Mouse (Mus musculus) forebrain, embryonic 14.5 days (tissue): ENCODE measurements around the gene Impad1. TPM values are rescaled to one million over a fixed set of nuclear protein-coding genes. Genes with fewer than 3 reads are reported as not detected.
A peak's percentile ranks its signal among the peaks of the same experiment; 100 is the strongest.

Experiments
- ATAC-seq: fragments of 200-750 bp; cut with Nextera tagmentation; 2 replicates; pipeline ENCODE4 v1.8.0; 2017; ENCODE audit warnings: mild to moderate bottlenecking, moderate library complexity
- DNase-seq: peaks from one replicate; pipeline ENCODE4 v3.0.0-alpha.2; 2015; ENCODE audit warnings: low spot score
- H3K27ac ChIP-seq: fragments of 300-500 bp; sonication (generic); 2 replicates; pipeline ENCODE4 v1.5.1; 2014; ENCODE audit warnings: low read depth, mild to moderate bottlenecking, control low read depth, low read length, moderate library complexity
- H3K27me3 ChIP-seq: fragments of 300-500 bp; sonication (generic); replicated peaks from 2 replicates; pipeline ENCODE4 v1.6.1; 2014; ENCODE audit warnings: low read length, control low read depth, mixed read lengths; ENCODE audit not compliant: control insufficient read depth, insufficient read depth
- H3K36me3 ChIP-seq: fragments of 300-500 bp; sonication (generic); 2 replicates; pipeline ENCODE4 v1.6.1; 2014; ENCODE audit warnings: low read length, control low read depth; ENCODE audit not compliant: control insufficient read depth, insufficient read depth
- H3K4me1 ChIP-seq: fragments of 300-500 bp; sonication (generic); 2 replicates; pipeline ENCODE4 v1.6.1; 2014; ENCODE audit warnings: antibody characterized with exemption, low read length, control low read depth; ENCODE audit not compliant: control insufficient read depth, insufficient read depth
- H3K4me2 ChIP-seq: fragments of 300-500 bp; sonication (generic); 2 replicates; pipeline ENCODE4 v1.6.1; 2014; ENCODE audit warnings: mild to moderate bottlenecking, control low read depth, low read length
- H3K4me3 ChIP-seq: fragments of 300-500 bp; sonication (generic); 2 replicates; pipeline ENCODE4 v1.5.1; 2014; ENCODE audit warnings: low read depth, low read length, control low read depth
- H3K9ac ChIP-seq: fragments of 300-500 bp; sonication (generic); 2 replicates; pipeline ENCODE4 v1.6.1; 2014; ENCODE audit warnings: mild to moderate bottlenecking, low read length, control low read depth, moderate library complexity
- H3K9me3 ChIP-seq: fragments of 300-500 bp; sonication (generic); replicated peaks from 2 replicates; pipeline ENCODE4 v1.6.1; 2016; ENCODE audit warnings: low read length, control low read depth, mixed read lengths; ENCODE audit not compliant: control insufficient read depth
- WGBS: fragments of 180-500 bp; shearing (Covaris S2); extraction: QIAGEN DNeasy Blood & Tissue Kit; methylation state at CpG from one replicate; pipeline ENCODE4 v1.1.7; 2014; 5-methylcytosine and 5-hydroxymethylcytosine counted together
- polyA plus RNA-seq: library from polyadenylated mRNA; unstranded; fragments of >200 nt; fragmentation: Nextera tagmentation; extraction: Ambion mirVana; gene quantifications from 2 replicates; pipeline ENCODE4 v1.2.1, GENCODE M21; 2014

Gene Impad1
- polyA plus RNA-seq = 52.9 and 53.1 TPM in 2 replicates

DNA sequence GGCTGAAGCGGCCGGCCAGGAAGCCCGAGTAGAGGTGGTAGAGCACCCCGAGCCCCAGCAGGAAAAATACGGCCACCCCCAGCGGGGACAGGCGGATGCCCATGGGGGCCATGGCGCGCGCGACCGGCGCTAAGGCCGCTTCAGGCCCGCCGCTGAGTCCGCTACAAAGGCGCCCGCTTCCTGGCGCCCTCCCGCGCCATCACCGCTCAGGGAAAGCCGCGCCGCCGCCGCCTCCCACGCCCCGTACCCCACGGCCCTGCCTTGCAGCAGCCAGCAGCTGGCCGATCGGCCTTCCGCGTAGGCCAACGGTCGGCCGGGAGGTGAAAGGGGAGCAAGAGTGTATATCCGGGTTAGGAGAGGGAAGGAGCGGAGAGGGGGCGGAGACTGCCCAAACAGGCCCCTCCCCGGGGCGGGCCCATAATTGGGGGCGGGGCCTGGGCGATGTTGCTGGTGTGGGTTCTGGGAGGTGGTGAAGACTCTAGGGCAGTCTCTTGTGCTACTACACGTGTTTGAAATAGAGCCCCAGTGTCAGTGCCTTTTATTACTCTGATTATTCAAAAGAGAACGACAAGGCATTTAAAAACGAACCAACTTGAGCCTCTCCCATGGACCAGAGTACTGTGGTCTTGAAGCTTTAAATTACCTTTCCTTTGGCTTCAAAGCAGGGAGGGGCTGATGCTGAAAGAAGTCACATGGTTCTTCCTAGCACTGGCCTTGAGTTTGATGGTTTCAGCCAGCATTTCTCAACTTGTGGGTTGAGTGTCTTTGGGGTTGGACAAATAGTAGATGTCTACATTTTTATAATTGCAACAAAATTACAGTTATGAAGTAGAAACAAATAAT lies at the start of gene Impad1:
Gene Impad1 (minus strand): TSS at position 364 of the 843 bp plus-strand sequence.
- Histone ChIP-seq H3K9ac (peak within 1 kb of the TSS; percentile 97), H3K9me3 (no peaks in the 10 kb centered on the region), H3K4me2 (peak within 1 kb of the TSS; percentile 67), H3K4me3 (peak within 1 kb of the TSS; percentile 95), H3K27me3 (no peaks in the 10 kb centered on the region), H3K27ac (peak within 1 kb of the TSS; percentile 77), H3K4me1 (peaks cover 7% of the 10 kb centered on the region; the same call in 1 of the 2 replicates), H3K36me3 (peaks cover 6% of the 10 kb centered on the region; the same call in 1 of the 2 replicates)
- ATAC-seq = peak; percentile 96
- 1% methylated on average over 48 of the region's 48 CpGs for WGBS
- DNase-seq = peak; percentile 81

- 16% methylated on average over 1 of the region's 1 CpGs for WGBS
- no peaks in the 10 kb centered on the region for H3K36me3 ChIP-seq
- H3K4me3 ChIP-seq = no peak overlapping the region
- H3K27ac ChIP-seq = no peak overlapping the region
- no peaks in the 10 kb centered on the region for H3K9me3 ChIP-seq
- no peaks in the 10 kb centered on the region for H3K4me1 ChIP-seq
- no peak overlapping the region for H3K9ac ChIP-seq
- H3K4me2 ChIP-seq = no peak overlapping the region
- no peaks in the 10 kb centered on the region for H3K27me3 ChIP-seq
- ATAC-seq (no peak), DNase-seq (peak; percentile 2)
These were observed 47.0 kb upstream of the Impad1 start for GRCm38 (mm10) chr4:4840145-4840544.

GRCm38 (mm10) chr4:4833789-4834295 lies 40.7 kb upstream of the Impad1 start:
- DNase-seq (no peak), ATAC-seq (no peak)
- Histone ChIP-seq H3K4me3 (no peak overlapping the region), H3K9me3 (no peaks in the 10 kb centered on the region), H3K36me3 (no peaks in the 10 kb centered on the region), H3K4me2 (no peak overlapping the region), H3K27ac (no peak overlapping the region), H3K4me1 (no peaks in the 10 kb centered on the region), H3K27me3 (no peaks in the 10 kb centered on the region), H3K9ac (no peak overlapping the region)
- 80% methylated on average over 5 of the region's 5 CpGs for WGBS

DNA sequence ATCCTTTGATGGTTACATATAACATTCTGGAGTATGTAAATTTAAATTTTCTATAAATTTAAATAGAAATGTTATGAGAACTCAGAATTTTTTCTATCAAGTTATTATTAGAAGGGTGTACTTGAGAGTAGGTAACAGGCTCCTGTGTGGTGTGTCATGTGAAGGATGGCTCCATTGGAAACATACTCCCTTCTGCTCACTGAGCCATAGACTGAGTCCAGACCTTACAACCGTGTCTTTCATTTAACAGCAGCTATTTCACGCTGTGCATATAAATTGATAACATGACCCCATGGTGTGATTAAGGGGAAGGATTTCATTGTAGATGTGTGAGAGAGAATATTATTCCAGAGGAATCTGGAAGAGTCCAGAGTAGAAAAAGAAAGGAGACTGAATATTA lies 35.0 kb upstream of the Impad1 start:
- no peak overlapping the region for H3K4me3 ChIP-seq
- no peaks in the 10 kb centered on the region for H3K9me3 ChIP-seq
- 54% methylated on average over 2 of the region's 2 CpGs for WGBS
- H3K4me1 ChIP-seq = no peaks in the 10 kb centered on the region
- no peak overlapping the region for H3K4me2 ChIP-seq
- DNase-seq (no peak), ATAC-seq (no peak)
- no peaks in the 10 kb centered on the region for H3K36me3 ChIP-seq
- no peaks in the 10 kb centered on the region for H3K27me3 ChIP-seq
- H3K9ac ChIP-seq = no peak overlapping the region
- H3K27ac ChIP-seq = no peak overlapping the region

DNA sequence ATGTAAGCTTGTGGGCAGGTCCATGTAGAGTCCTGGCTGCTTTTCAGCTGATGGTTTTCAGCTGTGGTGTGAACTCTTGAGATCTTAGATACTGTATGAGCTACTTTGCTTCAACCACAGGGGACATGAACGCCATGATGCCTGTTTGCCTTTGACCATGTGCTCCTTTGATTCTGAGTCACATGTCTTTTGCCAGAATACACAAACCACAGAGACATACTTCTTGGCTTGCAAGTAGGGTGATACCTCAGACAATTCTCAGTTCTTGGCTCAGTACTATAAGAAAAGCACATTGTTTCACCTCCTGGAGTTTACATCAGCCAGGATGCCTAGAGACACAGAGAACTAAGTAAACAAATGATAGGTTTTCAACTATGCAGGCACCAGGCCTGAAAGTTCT lies 29.0 kb upstream of the Impad1 start:
- 81% methylated on average over 1 of the region's 1 CpGs for WGBS
- H3K9ac ChIP-seq = no peak overlapping the region
- no peaks in the 10 kb centered on the region for H3K27me3 ChIP-seq
- no peak overlapping the region for H3K27ac ChIP-seq
- H3K4me3 ChIP-seq = no peak overlapping the region
- DNase-seq = no peak
- no peak overlapping the region for H3K4me2 ChIP-seq
- no peaks in the 10 kb centered on the region for H3K36me3 ChIP-seq
- no peak for ATAC-seq
- H3K4me1 ChIP-seq = no peaks in the 10 kb centered on the region
- H3K9me3 ChIP-seq = no peaks in the 10 kb centered on the region

DNA sequence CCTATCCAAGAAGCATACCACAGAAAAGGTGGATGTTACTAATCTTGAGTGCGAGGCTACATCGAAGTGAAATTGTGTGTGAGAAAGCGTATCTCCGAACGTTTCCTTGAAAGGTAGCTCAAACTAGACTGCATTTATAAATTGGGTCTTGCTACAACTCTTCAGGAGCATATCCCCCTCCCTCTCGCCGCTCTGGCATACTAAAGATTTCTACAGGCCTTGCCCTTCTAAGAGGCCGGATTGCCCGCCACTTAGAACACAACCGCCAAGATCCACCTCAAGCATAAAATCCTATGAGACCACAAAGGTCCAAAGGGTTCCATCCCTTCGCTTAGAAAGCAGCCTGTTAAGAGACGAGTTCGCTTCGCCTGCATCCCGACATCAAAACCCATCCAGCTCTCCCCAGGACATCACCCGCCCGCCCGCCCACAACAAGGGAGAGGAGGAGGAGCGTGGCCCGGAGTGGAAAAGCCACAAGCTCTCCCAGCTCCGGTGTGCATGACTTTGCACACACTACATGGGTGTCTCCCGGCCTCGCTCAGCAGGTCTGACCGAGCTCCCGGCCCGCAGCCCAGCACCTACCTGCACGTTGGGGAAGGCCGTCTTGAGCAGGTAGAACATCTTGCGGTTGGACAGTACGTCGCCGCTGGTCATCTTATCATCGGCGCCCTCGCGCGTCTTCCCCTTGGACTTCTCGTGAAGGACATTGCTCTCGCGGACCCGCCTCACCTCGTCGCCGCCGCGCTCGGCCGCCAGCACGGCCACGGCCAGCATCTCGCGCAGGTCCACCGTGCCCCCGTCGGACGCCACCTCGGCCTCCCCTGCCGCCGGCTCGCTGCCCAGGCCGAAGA lies 789 bp downstream of the Impad1 start:
- Histone ChIP-seq H3K4me3 (peak overlapping the region; percentile 95), H3K27ac (peak overlapping the region; percentile 77), H3K27me3 (no peaks in the 10 kb centered on the region), H3K4me2 (peak overlapping the region; percentile 67), H3K9me3 (no peaks in the 10 kb centered on the region), H3K4me1 (peaks cover 7% of the 10 kb centered on the region; the same call in 1 of the 2 replicates), H3K36me3 (peaks cover 6% of the 10 kb centered on the region; the same call in 1 of the 2 replicates), H3K9ac (peak overlapping the region; percentile 97)
- DNase-seq (peak; percentile 57), ATAC-seq (peak; percentile 67)
- WGBS = under 1% methylated on average over 55 of the region's 61 CpGs

DNA sequence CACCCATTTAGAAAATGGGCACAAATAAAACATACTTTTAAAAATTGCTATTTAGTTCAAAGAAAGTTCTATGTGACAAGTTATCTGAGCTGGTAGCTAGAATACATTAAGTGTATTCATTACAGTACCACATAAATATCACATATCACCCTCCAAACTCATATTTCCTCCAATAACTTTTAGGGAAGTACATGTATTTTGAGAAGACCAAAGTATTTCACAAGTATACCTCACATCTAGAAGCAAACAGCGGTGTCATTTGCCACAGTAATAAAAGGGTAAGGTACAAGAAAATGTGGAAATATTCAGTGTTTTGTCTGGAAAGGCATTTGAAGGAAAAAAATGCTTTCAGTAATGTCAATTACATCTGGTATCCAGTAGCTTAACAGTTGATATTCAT lies 2.0 kb downstream of the Impad1 start:
- Histone ChIP-seq H3K4me2 (peak overlapping the region; percentile 67), H3K27me3 (no peaks in the 10 kb centered on the region), H3K27ac (no peak overlapping the region), H3K4me1 (peaks cover 7% of the 10 kb centered on the region; the same call in 1 of the 2 replicates), H3K36me3 (peaks cover 6% of the 10 kb centered on the region; the same call in 1 of the 2 replicates), H3K9ac (peak overlapping the region; percentile 97; the same call in 1 of the 2 replicates), H3K9me3 (no peaks in the 10 kb centered on the region), H3K4me3 (peak overlapping the region; percentile 95)
- ATAC-seq (no peak), DNase-seq (no peak)
- 89% methylated on average over 1 of the region's 1 CpGs for WGBS

GRCm38 (mm10) chr4:4785169-4785568 lies 8.0 kb downstream of the Impad1 start:
- Histone ChIP-seq H3K9me3 (peaks cover 3% of the 10 kb centered on the region; the same call in 1 of the 2 replicates), H3K4me1 (no peaks in the 10 kb centered on the region), H3K27me3 (no peaks in the 10 kb centered on the region), H3K4me3 (no peak overlapping the region), H3K27ac (no peak overlapping the region), H3K4me2 (no peak overlapping the region), H3K9ac (no peak overlapping the region), H3K36me3 (peaks cover 8% of the 10 kb centered on the region; the same call in 1 of the 2 replicates)
- WGBS = 78% methylated on average over 2 of the region's 2 CpGs
- DNase-seq (no peak), ATAC-seq (no peak)
